Mouse (Mus musculus): ENCODE measurements around the gene Arhgef12.

DNA sequence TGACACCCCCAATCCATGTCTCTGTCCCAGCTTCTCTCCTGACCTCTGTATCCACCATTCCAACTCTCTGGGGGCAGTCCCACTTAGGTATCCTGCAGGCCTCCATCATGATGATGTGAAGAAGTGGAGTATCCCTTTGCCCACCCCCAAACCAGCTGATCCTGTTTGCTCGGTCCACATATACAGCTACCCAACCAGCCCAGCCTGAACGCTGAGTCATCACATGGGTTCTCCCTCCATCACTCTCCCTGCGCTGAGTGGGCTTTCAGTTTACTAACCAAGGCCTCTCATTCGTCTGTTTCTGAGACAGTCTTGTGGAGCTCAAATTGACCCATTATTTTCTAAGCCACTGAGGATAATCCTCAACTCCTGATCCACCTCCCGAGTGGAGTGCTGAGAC is 24.9 kb upstream of the Arhgef12 start:
- TF ChIP-seq GATA1 (IDR thresholded peaks at IDR 0.05; ENCODE audit: borderline replicate concordance, low read length) (no peak), FLI1 (IDR thresholded peaks at IDR 0.05; ENCODE audit: low read length) (no peak)

Measured in megakaryocyte, embryonic 14.5 days (primary cell).